Mouse (Mus musculus) subcutaneous adipose tissue, adult 2 months (tissue): ENCODE results near the gene Lpgat1. TPM values are rescaled to one million over a fixed set of nuclear protein-coding genes. Genes with fewer than 3 reads are reported as not detected.

Experiments used
- polyA plus RNA-seq: library from polyadenylated mRNA; depleted of rRNA; stranded (reverse); fragments of >200 nt; gene quantifications from 2 replicates; pipeline ENCODE4 v1.2.3, GENCODE M21; 2012; ENCODE audit warnings: low replicate concordance; rRNA removed

Lpgat1 gene
- polyA plus RNA-seq: 38.0 and 136 TPM in 2 replicates

DNA sequence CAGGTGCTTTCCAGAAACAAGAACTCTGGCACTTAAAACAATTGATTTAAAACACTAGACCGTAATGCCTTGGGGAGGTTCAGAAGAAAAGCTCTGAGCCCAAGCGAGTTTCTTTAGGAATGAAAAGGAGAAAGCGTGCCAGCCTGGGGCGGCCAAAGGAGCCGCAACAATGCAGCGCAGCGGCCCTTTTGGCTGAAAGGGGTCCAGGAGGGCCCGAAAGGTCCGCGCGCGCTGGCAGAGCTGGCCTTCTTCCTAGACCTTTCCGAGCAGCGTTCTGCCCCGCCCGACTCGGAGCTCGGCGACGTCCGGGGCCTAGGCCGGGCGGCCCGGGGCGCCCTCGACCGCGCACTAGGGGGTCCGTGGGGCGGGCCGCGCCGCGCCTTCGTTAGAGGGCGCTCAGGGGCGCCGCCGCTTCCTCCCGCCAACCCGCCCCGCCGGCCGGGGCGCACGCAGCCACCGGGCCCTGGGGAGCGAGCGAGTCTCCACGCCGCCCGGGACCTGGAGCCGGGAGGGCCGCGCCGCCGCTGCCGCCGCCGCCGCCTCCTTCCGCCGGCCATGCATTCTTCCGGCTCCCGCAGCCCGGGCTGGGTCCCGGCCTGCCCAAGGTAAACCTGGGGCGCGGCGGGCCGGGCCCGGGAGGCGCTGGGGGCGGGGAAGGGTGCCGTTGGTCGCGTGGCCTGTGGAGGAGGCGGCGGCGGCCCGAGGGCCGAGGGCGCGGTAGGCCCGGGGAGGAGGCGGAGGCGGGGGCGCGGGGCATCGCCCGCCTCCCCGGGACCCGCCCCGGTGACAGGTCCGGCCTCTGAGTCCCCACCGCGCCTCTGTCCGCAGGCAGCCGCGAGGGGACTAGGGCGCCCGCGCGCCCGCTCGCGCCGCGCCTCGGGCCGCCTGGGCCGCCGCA is at the start of gene Lpgat1:
TSS of gene Lpgat1 (plus strand) at position 234 of the 898 bp plus-strand sequence.

DNA sequence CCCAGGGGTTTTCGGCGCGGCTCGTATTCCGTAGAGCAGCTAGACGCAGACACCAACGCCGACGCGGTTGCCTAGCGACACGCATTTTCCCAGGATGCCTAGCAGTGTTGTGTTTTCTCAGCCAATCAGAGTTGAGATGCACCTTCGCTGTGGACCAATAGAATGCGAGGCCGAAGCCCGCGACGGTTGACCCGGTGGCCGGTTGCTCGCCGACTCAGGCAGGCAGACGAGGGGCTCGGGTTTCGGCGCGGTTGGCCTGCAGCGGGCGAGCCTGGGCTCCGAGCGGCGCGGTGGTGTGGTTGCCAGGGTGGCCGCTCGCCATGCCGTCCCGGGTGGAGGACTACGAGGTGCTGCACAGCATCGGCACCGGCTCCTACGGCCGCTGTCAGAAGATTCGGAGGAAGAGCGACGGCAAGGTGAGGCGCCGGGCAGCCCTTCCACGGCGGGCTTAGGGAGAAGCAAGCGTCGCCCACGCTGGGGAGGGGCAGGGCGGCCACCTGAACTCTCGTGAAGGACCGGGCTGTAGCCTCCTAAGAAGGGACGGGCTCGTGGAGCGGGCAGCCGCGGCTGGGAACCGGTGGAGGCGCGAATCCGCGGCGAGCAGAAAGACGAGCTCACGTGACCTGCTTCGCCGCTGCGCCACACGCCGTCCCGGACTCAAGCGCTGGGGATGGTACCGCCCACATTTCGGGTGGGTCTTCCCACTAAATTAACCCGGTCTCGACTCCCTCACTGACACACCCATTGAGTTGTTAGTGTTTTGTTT is 103.9 kb downstream of the Lpgat1 start, which contains the start of gene Nek2:
TSS of gene Nek2 (plus strand) at position 119 of the 766 bp plus-strand sequence.

Other genes with a start within 250 kb of the Lpgat1 start
- 1.0 and 3.6 TPM in 2 replicates for gene Dtl, start 142.3 kb upstream of the Lpgat1 start, polyA plus RNA-seq
- 22.6 and 34.9 TPM in 2 replicates for gene Ints7, start 142.2 kb upstream of the Lpgat1 start, polyA plus RNA-seq
- gene Nek2, start 103.6 kb downstream of the Lpgat1 start, polyA plus RNA-seq: 0.86 and 2.8 TPM in 2 replicates
- 8.1 and 13.8 TPM in 2 replicates for gene Slc30a1, start 188.9 kb downstream of the Lpgat1 start, polyA plus RNA-seq